Mouse (Mus musculus) stomach, postnatal 0 days (tissue): ENCODE results near the gene Mmp28. TPM values are rescaled to one million over a fixed set of nuclear protein-coding genes. Genes with fewer than 3 reads are reported as not detected.

Experiments used
- ATAC-seq: fragments of 200-750 bp; cut with Nextera tagmentation; 2 replicates; pipeline ENCODE4 v1.8.0; 2017; ENCODE audit not compliant: low FRiP score, low TSS enrichment
- DNase-seq: peaks from one replicate; pipeline ENCODE4 v3.0.0-alpha.2; 2016; ENCODE audit warnings: low spot score
- H3K27ac ChIP-seq: fragments of 300-500 bp; sonication (generic); replicated peaks from 2 replicates; pipeline ENCODE4 v1.5.1; 2014; ENCODE audit warnings: mild to moderate bottlenecking, control low read depth
- H3K27me3 ChIP-seq: fragments of 300-500 bp; sonication (generic); 2 replicates; pipeline ENCODE4 v1.6.1; 2014; ENCODE audit warnings: low read length; ENCODE audit not compliant: control insufficient read depth, insufficient read depth
- H3K36me3 ChIP-seq: fragments of 300-500 bp; sonication (generic); 2 replicates; pipeline ENCODE4 v1.6.1; 2014; ENCODE audit warnings: low read length, mixed read lengths; ENCODE audit not compliant: control insufficient read depth, insufficient read depth
- H3K4me1 ChIP-seq: fragments of 300-500 bp; sonication (generic); replicated peaks from 2 replicates; pipeline ENCODE4 v1.6.1; 2014; ENCODE audit warnings: antibody characterized with exemption; ENCODE audit not compliant: control insufficient read depth, insufficient read depth
- H3K4me2 ChIP-seq: fragments of 300-500 bp; sonication (generic); replicated peaks from 2 replicates; pipeline ENCODE4 v1.6.1; 2014; ENCODE audit warnings: low read depth, mild to moderate bottlenecking, control low read depth, moderate library complexity
- H3K4me3 ChIP-seq: fragments of 300-500 bp; sonication (generic); 2 replicates; pipeline ENCODE4 v1.5.1; 2014; ENCODE audit warnings: low read depth, low read length, control low read depth
- H3K9ac ChIP-seq: fragments of 300-500 bp; sonication (generic); 2 replicates; pipeline ENCODE4 v1.6.1; 2014; ENCODE audit warnings: mild to moderate bottlenecking, low read length, control low read depth, mixed read lengths
- H3K9me3 ChIP-seq: fragments of 300-500 bp; sonication (generic); 2 replicates; pipeline ENCODE4 v1.6.1; 2016; ENCODE audit warnings: low read length; ENCODE audit not compliant: control insufficient read depth
- CTCF ChIP-seq: IDR thresholded peaks from 2 replicates; pipeline ENCODE4 v1.5.1; 2016; ENCODE audit warnings: antibody characterized with exemption, low read depth, mild to moderate bottlenecking, moderate library complexity
- EP300 ChIP-seq: optimal IDR thresholded peaks from 2 replicates; pipeline ENCODE3; 2016; ENCODE audit warnings: antibody characterized with exemption
- whole genome bisulfite sequencing: fragments of 180-500 bp; shearing (Covaris S2); extraction: QIAGEN DNeasy Blood & Tissue Kit; methylation state at CpG from one replicate; pipeline ENCODE4 v1.1.7; 2014; 5-methylcytosine and 5-hydroxymethylcytosine counted together
- polyA plus RNA-seq: library from polyadenylated mRNA; unstranded; fragments of >200 nt; fragmentation: Nextera tagmentation; extraction: Ambion mirVana; gene quantifications from 2 replicates; pipeline ENCODE4 v1.2.1, GENCODE M21; 2015

Gene Mmp28
- polyA plus RNA-seq, 1 experiment from 2014 or later: 6.4 TPM

GRCm38 (mm10) chr11:83461462-83462027 lies 1.3 kb downstream of the Mmp28 start:
- H3K9me3 ChIP-seq: no peaks in the 10 kb centered on the region
- H3K27ac ChIP-seq: no peak overlapping the region; the same call in 1 of the 2 replicates
- DNase-seq (no peak), ATAC-seq (no peak)
- peaks cover 10% of the 10 kb centered on the region; the same call in 1 of the 2 replicates for H3K4me1 ChIP-seq
- no peak for TF ChIP-seq CTCF
- no peak for TF ChIP-seq EP300
- WGBS: 70% methylated on average over 10 of the region's 10 CpGs
- no peak overlapping the region for H3K9ac ChIP-seq
- peak overlapping the region; percentile 95 for H3K4me2 ChIP-seq
- no peaks in the 10 kb centered on the region for H3K27me3 ChIP-seq
- peak overlapping the region; percentile 66 for H3K4me3 ChIP-seq
- no peaks in the 10 kb centered on the region for H3K36me3 ChIP-seq

GRCm38 (mm10) chr11:83457912-83458601 lies 4.8 kb downstream of the Mmp28 start:
- peak overlapping the region; percentile 87 for H3K27ac ChIP-seq

GRCm38 (mm10) chr11:83457257-83457656 lies 5.6 kb downstream of the Mmp28 start:
- ATAC-seq (no peak), DNase-seq (peak; percentile 18)
- Histone ChIP-seq H3K36me3 (no peaks in the 10 kb centered on the region), H3K27ac (peak overlapping the region; percentile 87), H3K4me1 (peaks cover 10% of the 10 kb centered on the region), H3K4me2 (no peak overlapping the region), H3K9me3 (no peaks in the 10 kb centered on the region), H3K27me3 (no peaks in the 10 kb centered on the region), H3K9ac (no peak overlapping the region), H3K4me3 (no peak overlapping the region)
- no peak for TF ChIP-seq EP300
- TF ChIP-seq CTCF: no peak
- WGBS: 44% methylated on average over 7 of the region's 7 CpGs

More at GRCm38 (mm10) chr11:83457912-83458601, 4.8 kb downstream of the Mmp28 start:
- H3K4me3 ChIP-seq: no peak overlapping the region
- peaks cover 10% of the 10 kb centered on the region for H3K4me1 ChIP-seq
- TF ChIP-seq EP300 (no peak), CTCF (no peak)
- H3K9ac ChIP-seq: no peak overlapping the region
- ATAC-seq: peak; percentile 54
- H3K9me3 ChIP-seq: no peaks in the 10 kb centered on the region
- 32% methylated on average over 9 of the region's 9 CpGs for WGBS
- H3K27me3 ChIP-seq: no peaks in the 10 kb centered on the region
- H3K36me3 ChIP-seq: no peaks in the 10 kb centered on the region
- 0 out of 2 replicates have a peak overlapping the region, but pooled peaks have one; percentile 25 for H3K4me2 ChIP-seq
- peak; percentile 55 for DNase-seq

GRCm38 (mm10) chr11:83455608-83456007 lies 7.3 kb downstream of the Mmp28 start:
- Histone ChIP-seq H3K27ac (peak overlapping the region; percentile 93), H3K4me2 (no peak overlapping the region), H3K4me1 (peaks cover 10% of the 10 kb centered on the region), H3K9ac (no peak overlapping the region), H3K9me3 (no peaks in the 10 kb centered on the region), H3K4me3 (no peak overlapping the region), H3K27me3 (no peaks in the 10 kb centered on the region), H3K36me3 (no peaks in the 10 kb centered on the region)
- 48% methylated on average over 3 of the region's 3 CpGs for WGBS
- peak; percentile 73 for TF ChIP-seq EP300
- no peak for TF ChIP-seq CTCF
- ATAC-seq (peak; percentile 53), DNase-seq (no peak)

DNA sequence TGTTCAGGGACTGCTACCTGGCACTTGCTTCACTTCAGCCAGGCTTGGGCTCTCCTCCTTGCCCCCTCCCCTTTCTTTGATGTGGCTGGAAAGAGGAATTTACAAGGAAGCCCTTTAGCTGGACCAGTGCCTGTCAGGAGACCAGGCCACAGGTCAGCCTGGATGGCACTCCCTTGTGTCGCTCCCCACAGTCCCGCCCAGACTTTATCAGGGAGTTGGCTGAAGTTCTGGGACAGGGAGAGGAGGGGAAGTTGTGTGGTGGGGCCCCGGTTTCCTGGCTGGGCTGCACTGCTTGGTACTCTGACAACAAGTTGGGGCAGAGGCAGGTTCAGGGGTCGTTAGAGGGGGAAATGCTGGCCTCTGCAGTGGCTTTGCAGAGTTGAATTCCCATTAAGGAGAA lies 8.3 kb downstream of the Mmp28 start:
- peaks cover 10% of the 10 kb centered on the region for H3K4me1 ChIP-seq
- no peaks in the 10 kb centered on the region for H3K27me3 ChIP-seq
- TF ChIP-seq CTCF: no peak
- TF ChIP-seq EP300: peak; percentile 52
- peak overlapping the region; percentile 6; the same call in 1 of the 2 replicates for H3K4me2 ChIP-seq
- H3K36me3 ChIP-seq: no peaks in the 10 kb centered on the region
- H3K4me3 ChIP-seq: no peak overlapping the region
- DNase-seq (peak; percentile 76), ATAC-seq (peak; percentile 79)
- 0 out of 2 replicates have a peak overlapping the region, but pooled peaks have one; percentile 31 for H3K9ac ChIP-seq
- H3K27ac ChIP-seq: peak overlapping the region; percentile 93
- WGBS: 9% methylated on average over 4 of the region's 4 CpGs
- no peaks in the 10 kb centered on the region for H3K9me3 ChIP-seq

GRCm38 (mm10) chr11:83451281-83451680 lies 11.6 kb downstream of the Mmp28 start:
- H3K27me3 ChIP-seq: no peaks in the 10 kb centered on the region
- H3K4me3 ChIP-seq: no peak overlapping the region
- no peak overlapping the region for H3K27ac ChIP-seq
- no peak overlapping the region for H3K4me2 ChIP-seq
- WGBS: 86% methylated on average over 10 of the region's 10 CpGs
- H3K4me1 ChIP-seq: peaks cover 13% of the 10 kb centered on the region
- TF ChIP-seq CTCF (no peak), EP300 (no peak)
- H3K36me3 ChIP-seq: no peaks in the 10 kb centered on the region
- H3K9me3 ChIP-seq: no peaks in the 10 kb centered on the region
- no peak for ATAC-seq
- H3K9ac ChIP-seq: no peak overlapping the region
- no peak for DNase-seq
